Mouse (Mus musculus) midbrain, embryonic 16.5 days (tissue): ENCODE measurements around the gene Dgcr2. TPM values are rescaled to one million over a fixed set of nuclear protein-coding genes. Genes with fewer than 3 reads are reported as not detected.

ENCODE experiments used
- ATAC-seq: fragments of 200-750 bp; cut with Nextera tagmentation; 2 replicates; pipeline ENCODE4 v1.8.0; 2017; ENCODE audit warnings: moderate TSS enrichment
- H3K27ac ChIP-seq: fragments of 300-500 bp; sonication (generic); 2 replicates; pipeline ENCODE4 v1.5.1; 2014; ENCODE audit warnings: mild to moderate bottlenecking, low read length, mixed read lengths
- H3K27me3 ChIP-seq: fragments of 300-500 bp; sonication (generic); 2 replicates; pipeline ENCODE4 v1.6.1; 2014; ENCODE audit warnings: low read depth, low read length, mixed read lengths; ENCODE audit not compliant: control insufficient read depth, insufficient read depth
- H3K36me3 ChIP-seq: fragments of 300-500 bp; sonication (generic); 2 replicates; pipeline ENCODE4 v1.6.1; 2014; ENCODE audit warnings: mild to moderate bottlenecking, low read length, moderate library complexity, mixed read lengths; ENCODE audit not compliant: control insufficient read depth, insufficient read depth
- H3K4me1 ChIP-seq: fragments of 300-500 bp; sonication (generic); 2 replicates; pipeline ENCODE4 v1.6.1; 2014; ENCODE audit warnings: mild to moderate bottlenecking, low read length, mixed read lengths; ENCODE audit not compliant: control insufficient read depth, insufficient read depth
- H3K4me2 ChIP-seq: fragments of 300-500 bp; sonication (generic); 2 replicates; pipeline ENCODE4 v1.6.1; 2014; ENCODE audit warnings: mild to moderate bottlenecking, low read length, mixed read lengths
- H3K4me3 ChIP-seq: fragments of 300-500 bp; sonication (generic); 2 replicates; pipeline ENCODE4 v1.5.1; 2014; ENCODE audit warnings: low read depth, mild to moderate bottlenecking, low read length, moderate library complexity, mixed read lengths
- H3K9ac ChIP-seq: fragments of 300-500 bp; sonication (generic); 2 replicates; pipeline ENCODE4 v1.6.1; 2014; ENCODE audit warnings: low read depth, low read length, mixed read lengths
- H3K9me3 ChIP-seq: fragments of 300-500 bp; sonication (generic); replicated peaks from 2 replicates; pipeline ENCODE4 v1.6.1; 2014; ENCODE audit warnings: mild to moderate bottlenecking, low read length, mixed read lengths; ENCODE audit not compliant: control insufficient read depth, poor library complexity, severe bottlenecking
- WGBS: fragments of 180-500 bp; shearing (Covaris S2); extraction: QIAGEN DNeasy Blood & Tissue Kit; methylation state at CpG from one replicate; pipeline ENCODE4 v1.1.7; 2014; 5-methylcytosine and 5-hydroxymethylcytosine counted together
- polyA plus RNA-seq: library from polyadenylated mRNA; unstranded; fragments of >200 nt; fragmentation: Nextera tagmentation; extraction: Ambion mirVana; gene quantifications from 2 replicates; pipeline ENCODE4 v1.2.1, GENCODE M21; 2015

Dgcr2 gene
- polyA plus RNA-seq, 1 experiment from 2014 or later: 108 TPM

- peak overlapping the region; percentile 8; the same call in 1 of the 2 replicates for H3K4me3 ChIP-seq
- peak overlapping the region; percentile 27 for H3K4me2 ChIP-seq
- WGBS: 3% methylated on average over 20 of the region's 20 CpGs
These were observed 22.2 kb upstream of the Dgcr2 start for GRCm38 (mm10) chr16:17920586-17920985.

GRCm38 (mm10) chr16:17914307-17915249 lies 16.2 kb upstream of the Dgcr2 start, which contains the start of gene Gsc2:
TSS of gene Gsc2 (minus strand) at chr16:17915059.
- H3K27me3 ChIP-seq: peaks cover 50% of the 10 kb centered on the region
- ATAC-seq: no peak
- peak within 1 kb of the TSS; percentile 50 for H3K9ac ChIP-seq
- no peak within 1 kb of the TSS for H3K27ac ChIP-seq
- H3K9me3 ChIP-seq: no peaks in the 10 kb centered on the region
- H3K36me3 ChIP-seq: no peaks in the 10 kb centered on the region
- under 1% methylated on average over 98 of the region's 106 CpGs for WGBS
- H3K4me2 ChIP-seq: peak within 1 kb of the TSS; percentile 51
- peak within 1 kb of the TSS; percentile 35 for H3K4me3 ChIP-seq
- H3K4me1 ChIP-seq: peaks cover 17% of the 10 kb centered on the region

More at GRCm38 (mm10) chr16:17920586-17920985, 22.2 kb upstream of the Dgcr2 start:
- no peak for ATAC-seq
- H3K27me3 ChIP-seq: peaks cover 17% of the 10 kb centered on the region
- H3K9me3 ChIP-seq: no peaks in the 10 kb centered on the region
- H3K4me1 ChIP-seq: peaks cover 20% of the 10 kb centered on the region
- H3K36me3 ChIP-seq: peaks cover 7% of the 10 kb centered on the region
- H3K9ac ChIP-seq: peak overlapping the region; percentile 87
- no peak overlapping the region for H3K27ac ChIP-seq

- under 1% methylated on average over 35 of the region's 35 CpGs for WGBS
- Histone ChIP-seq H3K27me3 (peaks cover 38% of the 10 kb centered on the region), H3K36me3 (peaks cover 23% of the 10 kb centered on the region), H3K4me1 (peaks cover 17% of the 10 kb centered on the region), H3K4me2 (peak within 1 kb of the TSS; percentile 77), H3K27ac (peak within 1 kb of the TSS; percentile 76), H3K4me3 (peak within 1 kb of the TSS; percentile 86), H3K9ac (peak within 1 kb of the TSS; percentile 76), H3K9me3 (no peaks in the 10 kb centered on the region)
- peak; percentile 95 for ATAC-seq
These were observed 12.8 kb upstream of the Dgcr2 start, which contains the start of gene Ess2 for GRCm38 (mm10) chr16:17911052-17911595. TSS of gene Ess2 (minus strand) at chr16:17911348.

GRCm38 (mm10) chr16:17896091-17896490 lies 2.3 kb downstream of the Dgcr2 start:
- H3K27ac ChIP-seq: no peak overlapping the region
- H3K27me3 ChIP-seq: no peaks in the 10 kb centered on the region
- H3K36me3 ChIP-seq: peaks cover 10% of the 10 kb centered on the region
- H3K9me3 ChIP-seq: no peaks in the 10 kb centered on the region
- H3K4me3 ChIP-seq: no peak overlapping the region
- H3K4me1 ChIP-seq: peaks cover 5% of the 10 kb centered on the region
- H3K9ac ChIP-seq: no peak overlapping the region
- no peak for ATAC-seq
- no peak overlapping the region for H3K4me2 ChIP-seq

- Histone ChIP-seq H3K36me3 (no peaks in the 10 kb centered on the region; the same call in 1 of the 2 replicates), H3K4me1 (peaks cover 18% of the 10 kb centered on the region), H3K27me3 (no peaks in the 10 kb centered on the region), H3K27ac (no peak within 1 kb of the TSS), H3K4me3 (no peak within 1 kb of the TSS), H3K4me2 (no peak within 1 kb of the TSS), H3K9me3 (no peaks in the 10 kb centered on the region), H3K9ac (no peak within 1 kb of the TSS)
- WGBS: 77% methylated on average over 2 of the region's 2 CpGs
- ATAC-seq: no peak
These were observed 4.4 kb downstream of the Dgcr2 start, which contains the start of gene Tssk1 for GRCm38 (mm10) chr16:17893923-17894322. TSS of gene Tssk1 (plus strand) at chr16:17894223.

- H3K9ac ChIP-seq: no peak overlapping the region
- no peak overlapping the region for H3K27ac ChIP-seq
- H3K4me2 ChIP-seq: no peak overlapping the region
- no peaks in the 10 kb centered on the region for H3K36me3 ChIP-seq
- H3K27me3 ChIP-seq: no peaks in the 10 kb centered on the region
- WGBS: 81% methylated on average over 3 of the region's 3 CpGs
- H3K4me3 ChIP-seq: no peak overlapping the region
- no peak for ATAC-seq
- no peaks in the 10 kb centered on the region for H3K9me3 ChIP-seq
- H3K4me1 ChIP-seq: peaks cover 18% of the 10 kb centered on the region
These were observed 5.8 kb downstream of the Dgcr2 start for GRCm38 (mm10) chr16:17892606-17893005.

GRCm38 (mm10) chr16:17891567-17891959 lies 6.8 kb downstream of the Dgcr2 start, which contains the start of gene Gm20518:
TSS of gene Gm20518 (minus strand) at chr16:17891671.
- peak within 1 kb of the TSS; percentile 100 for H3K9ac ChIP-seq
- H3K4me2 ChIP-seq: peak within 1 kb of the TSS; percentile 97
- peak within 1 kb of the TSS; percentile 98 for H3K27ac ChIP-seq
- H3K27me3 ChIP-seq: no peaks in the 10 kb centered on the region
- H3K4me1 ChIP-seq: peaks cover 18% of the 10 kb centered on the region
- H3K9me3 ChIP-seq: no peaks in the 10 kb centered on the region
- peak; percentile 98 for ATAC-seq
- H3K4me3 ChIP-seq: peak within 1 kb of the TSS; percentile 95
- WGBS: under 1% methylated on average over 35 of the region's 38 CpGs
- H3K36me3 ChIP-seq: no peaks in the 10 kb centered on the region

- Histone ChIP-seq H3K4me3 (peak overlapping the region; percentile 95), H3K9ac (peak overlapping the region; percentile 100), H3K4me2 (peak overlapping the region; percentile 97), H3K4me1 (peaks cover 18% of the 10 kb centered on the region), H3K36me3 (no peaks in the 10 kb centered on the region), H3K27me3 (no peaks in the 10 kb centered on the region), H3K9me3 (no peaks in the 10 kb centered on the region), H3K27ac (peak overlapping the region; percentile 98)
- peak; percentile 63 for ATAC-seq
- WGBS: 0% methylated on average over 33 of the region's 44 CpGs
These were observed 7.3 kb downstream of the Dgcr2 start for GRCm38 (mm10) chr16:17890917-17891566.
